In genomic region chr17:47010722-47011660, GRCm38 (mm10) we compare ENCODE assay signal across 8 mouse cellular contexts. TPM values are rescaled to one million over a fixed set of nuclear protein-coding genes. Genes with fewer than 3 reads are reported as not detected.
A peak's percentile ranks its signal among the peaks of the same experiment; 100 is the strongest.
DNase-seq lines count a peak whose midpoint lies in the region; ATAC-seq and TF ChIP-seq lines count a peak whose summit lies in the region.

No protein-coding gene starts in this region.

- H3K4me1 ChIP-seq in embryonic facial prominence, embryonic 10.5 days: peaks cover 25% of the 10 kb centered on the region
- peaks cover 11% of the 10 kb centered on the region for H3K4me1 ChIP-seq in heart, adult 2 months (ENCODE audit: control insufficient read depth, insufficient read depth, low read length)
- peaks cover 10% of the 10 kb centered on the region for H3K4me1 ChIP-seq in limb, embryonic 14.5 days (ENCODE audit: control insufficient read depth, insufficient read depth, low read length)
- H3K4me1 ChIP-seq in midbrain, embryonic 16.5 days (ENCODE audit: control insufficient read depth, insufficient read depth, low read length): peaks cover 20% of the 10 kb centered on the region

- peak; percentile 61 for ATAC-seq in limb, embryonic 14.5 days (ENCODE audit: low FRiP score, low read depth)
- peak; percentile 81 for ATAC-seq in midbrain, embryonic 16.5 days

- WGBS in embryonic facial prominence, embryonic 10.5 days: 13% methylated on average over 25 of the region's 25 CpGs
- 12% methylated on average over 25 of the region's 25 CpGs for WGBS in heart, adult 2 months
- WGBS in limb, embryonic 14.5 days: 14% methylated on average over 25 of the region's 25 CpGs
- 12% methylated on average over 25 of the region's 25 CpGs for WGBS in midbrain, embryonic 16.5 days

- 0 out of 2 replicates have a peak, but pooled peaks cover 2% of the 10 kb centered on the region for H3K79me2 ChIP-seq in heart, adult 2 months (replicated peaks; ENCODE audit: control insufficient read depth, insufficient read depth, low read length)

- H3K4me3 ChIP-seq in embryonic facial prominence, embryonic 10.5 days: peak overlapping the region; percentile 97
- H3K4me3 ChIP-seq in heart, adult 2 months: peak overlapping the region; percentile 80
- peak overlapping the region; percentile 97 for H3K4me3 ChIP-seq in limb, embryonic 14.5 days (replicated peaks; ENCODE audit: low read length)
- peak overlapping the region; percentile 96 for H3K4me3 ChIP-seq in midbrain, embryonic 16.5 days (ENCODE audit: low read depth, low read length)

- H3K4me2 ChIP-seq in limb, embryonic 14.5 days (replicated peaks; ENCODE audit: low read depth, low read length, severe bottlenecking): peak overlapping the region; percentile 69
- H3K4me2 ChIP-seq in midbrain, embryonic 16.5 days (ENCODE audit: low read length): peak overlapping the region; percentile 95

- TF ChIP-seq CTCF in heart, adult 2 months (IDR thresholded peaks at IDR 0.05): no peak

- intact Hi-C loops in heart, adult 2 months (cut with DNase I): no loop called here

- H3K9ac ChIP-seq in heart, adult 2 months (ENCODE audit: low read depth, low read length): no peak overlapping the region; the same call in 1 of the 2 replicates
- no peak overlapping the region for H3K9ac ChIP-seq in limb, embryonic 14.5 days (ENCODE audit: low read depth, low read length, severe bottlenecking)
- peak overlapping the region; percentile 93 for H3K9ac ChIP-seq in midbrain, embryonic 16.5 days (ENCODE audit: low read depth, low read length)

- TF ChIP-seq EP300 in heart, adult 2 months (IDR thresholded peaks at IDR 0.05; ENCODE audit: insufficient read depth, low read depth, low read length): no peak

- no peaks in the 10 kb centered on the region; the same call in 1 of the 2 replicates for H3K27me3 ChIP-seq in embryonic facial prominence, embryonic 10.5 days (replicated peaks; ENCODE audit: low read depth, poor library complexity, severe bottlenecking)
- no peaks in the 10 kb centered on the region for H3K27me3 ChIP-seq in heart, adult 2 months (ENCODE audit: control insufficient read depth, insufficient read depth, low read length)
- no peaks in the 10 kb centered on the region for H3K27me3 ChIP-seq in limb, embryonic 14.5 days (ENCODE audit: control insufficient read depth, insufficient read depth, low read length)
- H3K27me3 ChIP-seq in midbrain, embryonic 16.5 days (ENCODE audit: control insufficient read depth, insufficient read depth, low read depth, low read length): no peaks in the 10 kb centered on the region

- no peaks in the 10 kb centered on the region for H3K9me3 ChIP-seq in embryonic facial prominence, embryonic 10.5 days
- H3K9me3 ChIP-seq in limb, embryonic 14.5 days (ENCODE audit: control insufficient read depth, low read length): no peaks in the 10 kb centered on the region
- H3K9me3 ChIP-seq in midbrain, embryonic 16.5 days (replicated peaks; ENCODE audit: control insufficient read depth, low read length, poor library complexity, severe bottlenecking): no peaks in the 10 kb centered on the region

- H3K36me3 ChIP-seq in embryonic facial prominence, embryonic 10.5 days (replicated peaks): peaks cover 14% of the 10 kb centered on the region
- H3K36me3 ChIP-seq in heart, adult 2 months (ENCODE audit: control insufficient read depth, insufficient read depth, low read length): peaks cover 12% of the 10 kb centered on the region
- H3K36me3 ChIP-seq in limb, embryonic 14.5 days (ENCODE audit: control insufficient read depth, insufficient read depth, low read length): peaks cover 6% of the 10 kb centered on the region
- no peaks in the 10 kb centered on the region for H3K36me3 ChIP-seq in midbrain, embryonic 16.5 days (ENCODE audit: control insufficient read depth, insufficient read depth, low read length)

- no peak for TF ChIP-seq POLR2A in heart, adult 2 months (IDR thresholded peaks at IDR 0.05; ENCODE audit: insufficient read depth, low read depth, low read length)
- TF ChIP-seq POLR2A in limb, embryonic 14.5 days (IDR thresholded peaks at IDR 0.05; ENCODE audit: borderline replicate concordance, extremely low read depth, insufficient read depth, insufficient read length): no peak

- H3K27ac ChIP-seq in embryonic facial prominence, embryonic 10.5 days (replicated peaks): no peak overlapping the region; the same call in 1 of the 2 replicates
- peak overlapping the region; percentile 98 for H3K27ac ChIP-seq in heart, adult 2 months
- H3K27ac ChIP-seq in limb, embryonic 14.5 days (replicated peaks; ENCODE audit: low read depth, low read length): peak overlapping the region; percentile 88
- H3K27ac ChIP-seq in midbrain, embryonic 16.5 days (ENCODE audit: low read length): peak overlapping the region; percentile 91

- peak; percentile 70 for DNase-seq in 3134 (ENCODE audit: extremely low read depth, insufficient read length, low spot score)
- peak; percentile 80 for DNase-seq in adrenal gland, adult 8-10 months
- peak; percentile 78 for DNase-seq in embryonic facial prominence, embryonic 10.5 days (ENCODE audit: low spot score)
- peak; percentile 66 to 84 for DNase-seq in heart, adult 2 months
- DNase-seq in kidney, adult 8-10 months: peak; percentile 72 to 73
- peak; percentile 79 for DNase-seq in limb, embryonic 14.5 days (ENCODE audit: low spot score)
- peak; percentile 76 to 79 for DNase-seq in spleen, postnatal 36 days (ENCODE audit: low spot score in 2 of 2)

RNA-seq across cellular contexts. Expression of gene Ubr2, which starts 0.6 kb away (rescaled TPM):
- total RNA-seq in adrenal gland, adult 8-10 months (2022): 100 to 1,000 TPM in 1 of 4 experiments, 10 to 100 TPM in 3; 80.2 to 105 (median 91.0) TPM
- 16.2 and 18.2 TPM in 2 replicates for polyA plus RNA-seq in embryonic facial prominence, embryonic 10.5 days (2016; fragmentation: Nextera tagmentation; extraction: Ambion mirVana)
- total RNA-seq in heart, adult 2 months (2021): 10 to 100 TPM; 63.9 to 86.1 TPM
- polyA plus RNA-seq in heart, adult 2 months (2012; rRNA removed): 29.8 and 46.1 TPM in 2 replicates
- 35.7 and 36.1 TPM in 2 replicates for polyA plus RNA-seq in limb, embryonic 14.5 days (2012; rRNA removed)
- 23.3 and 25.2 TPM in 2 replicates for polyA plus RNA-seq in limb, embryonic 14.5 days (2014; fragmentation: Nextera tagmentation; extraction: Ambion mirVana)
- polyA plus RNA-seq in midbrain, embryonic 16.5 days (2015; fragmentation: Nextera tagmentation; extraction: Ambion mirVana): 14.3 and 14.7 TPM in 2 replicates
